Mouse (Mus musculus): Measurements from ENCODE around the gene Ntn3.

DNA sequence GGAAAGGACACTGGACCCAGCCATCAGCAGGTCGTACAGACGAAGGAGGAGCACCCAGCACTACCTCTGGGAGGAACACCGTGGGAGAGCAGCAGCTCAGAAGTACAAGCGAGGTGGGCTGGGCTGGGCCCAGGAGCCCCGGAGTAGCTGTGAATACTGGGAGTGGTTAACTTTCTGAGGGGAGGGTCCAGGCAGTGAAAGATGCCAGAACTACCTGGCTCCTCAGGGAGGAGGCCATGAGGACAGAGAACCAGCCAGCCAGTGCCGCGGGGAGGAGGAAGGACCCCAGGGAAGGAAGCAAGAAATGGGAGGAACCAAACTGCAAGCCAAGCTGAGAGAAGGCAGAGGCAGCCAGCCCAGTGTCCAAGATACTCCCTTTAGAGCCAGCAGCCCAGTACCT is 18.6 kb upstream of the Ntn3 start:
- TF ChIP-seq CTCF (IDR thresholded peaks at IDR 0.05; ENCODE audit: borderline replicate concordance, insufficient read depth, low read length), result no peak
- TF ChIP-seq POLR2A (IDR thresholded peaks at IDR 0.05; ENCODE audit: low read depth, low read length), result no peak
